Mouse (Mus musculus): ENCODE data around the gene Abhd4. TPM values are rescaled to one million over a fixed set of nuclear protein-coding genes. Genes with fewer than 3 reads are reported as not detected.

Gene Abhd4
- polyA plus RNA-seq, 1 experiment from 2014 or later: 22.6 TPM

- no peak overlapping the region for H3K4me3 ChIP-seq (ENCODE audit: low read depth, low read length)
- no peak for ATAC-seq (ENCODE audit: low read depth)
These were observed 34.1 kb upstream of the Abhd4 start for GRCm38 (mm10) chr14:54219849-54220248.

GRCm38 (mm10) chr14:54220726-54221494 is 33.1 kb upstream of the Abhd4 start:
- 39% methylated on average over 8 of the region's 8 CpGs for WGBS (ENCODE audit: insufficient replicate concordance)
- ATAC-seq (ENCODE audit: low read depth): no peak
- Histone ChIP-seq H3K4me3 (ENCODE audit: low read depth, low read length) (no peak overlapping the region), H3K4me1 (ENCODE audit: control insufficient read depth, low read depth, low read length) (peaks cover 7% of the 10 kb centered on the region), H3K27me3 (ENCODE audit: control insufficient read depth, insufficient read depth, low read depth, low read length) (no peaks in the 10 kb centered on the region), H3K9me3 (replicated peaks; ENCODE audit: control insufficient read depth, low read length) (no peaks in the 10 kb centered on the region), H3K4me2 (ENCODE audit: low read depth, low read length) (no peak overlapping the region), H3K9ac (ENCODE audit: low read depth, low read length) (no peak overlapping the region), H3K36me3 (ENCODE audit: control insufficient read depth, insufficient read depth) (no peaks in the 10 kb centered on the region), H3K27ac (ENCODE audit: low read length) (no peak overlapping the region)

More at GRCm38 (mm10) chr14:54219849-54220248, 34.1 kb upstream of the Abhd4 start:
- Histone ChIP-seq H3K27me3 (ENCODE audit: control insufficient read depth, insufficient read depth, low read depth, low read length) (no peaks in the 10 kb centered on the region), H3K36me3 (ENCODE audit: control insufficient read depth, insufficient read depth) (no peaks in the 10 kb centered on the region), H3K9me3 (replicated peaks; ENCODE audit: control insufficient read depth, low read length) (no peaks in the 10 kb centered on the region), H3K4me1 (ENCODE audit: control insufficient read depth, low read depth, low read length) (peaks cover 7% of the 10 kb centered on the region), H3K4me2 (ENCODE audit: low read depth, low read length) (no peak overlapping the region), H3K9ac (ENCODE audit: low read depth, low read length) (no peak overlapping the region), H3K27ac (ENCODE audit: low read length) (no peak overlapping the region)
- 68% methylated on average over 7 of the region's 7 CpGs for WGBS (ENCODE audit: insufficient replicate concordance)

GRCm38 (mm10) chr14:54221641-54222040 is 32.3 kb upstream of the Abhd4 start:
- no peak overlapping the region for H3K4me2 ChIP-seq (ENCODE audit: low read depth, low read length)
- ATAC-seq (ENCODE audit: low read depth): no peak
- no peak overlapping the region for H3K9ac ChIP-seq (ENCODE audit: low read depth, low read length)
- no peak overlapping the region for H3K27ac ChIP-seq (ENCODE audit: low read length)
- H3K36me3 ChIP-seq (ENCODE audit: control insufficient read depth, insufficient read depth): no peaks in the 10 kb centered on the region
- no peaks in the 10 kb centered on the region for H3K9me3 ChIP-seq (replicated peaks; ENCODE audit: control insufficient read depth, low read length)
- H3K27me3 ChIP-seq (ENCODE audit: control insufficient read depth, insufficient read depth, low read depth, low read length): no peaks in the 10 kb centered on the region
- peaks cover 8% of the 10 kb centered on the region for H3K4me1 ChIP-seq (ENCODE audit: control insufficient read depth, low read depth, low read length)
- no peak overlapping the region for H3K4me3 ChIP-seq (ENCODE audit: low read depth, low read length)
- WGBS (ENCODE audit: insufficient replicate concordance): 84% methylated on average over 6 of the region's 6 CpGs

GRCm38 (mm10) chr14:54222289-54222727 is 31.7 kb upstream of the Abhd4 start:
- WGBS (ENCODE audit: insufficient replicate concordance): 47% methylated on average over 8 of the region's 8 CpGs
- Histone ChIP-seq H3K4me1 (ENCODE audit: control insufficient read depth, low read depth, low read length) (peaks cover 15% of the 10 kb centered on the region), H3K27me3 (ENCODE audit: control insufficient read depth, insufficient read depth, low read depth, low read length) (no peaks in the 10 kb centered on the region), H3K9ac (ENCODE audit: low read depth, low read length) (no peak overlapping the region), H3K9me3 (replicated peaks; ENCODE audit: control insufficient read depth, low read length) (no peaks in the 10 kb centered on the region), H3K4me3 (ENCODE audit: low read depth, low read length) (no peak overlapping the region), H3K36me3 (ENCODE audit: control insufficient read depth, insufficient read depth) (no peaks in the 10 kb centered on the region), H3K4me2 (ENCODE audit: low read depth, low read length) (no peak overlapping the region), H3K27ac (ENCODE audit: low read length) (no peak overlapping the region)
- ATAC-seq (ENCODE audit: low read depth): no peak

GRCm38 (mm10) chr14:54223315-54224063 is 30.5 kb upstream of the Abhd4 start:
- Histone ChIP-seq H3K36me3 (ENCODE audit: control insufficient read depth, insufficient read depth) (no peaks in the 10 kb centered on the region), H3K4me1 (ENCODE audit: control insufficient read depth, low read depth, low read length) (peaks cover 25% of the 10 kb centered on the region), H3K9me3 (replicated peaks; ENCODE audit: control insufficient read depth, low read length) (no peaks in the 10 kb centered on the region), H3K27ac (ENCODE audit: low read length) (no peak overlapping the region), H3K4me2 (ENCODE audit: low read depth, low read length) (no peak overlapping the region), H3K9ac (ENCODE audit: low read depth, low read length) (no peak overlapping the region), H3K27me3 (ENCODE audit: control insufficient read depth, insufficient read depth, low read depth, low read length) (no peaks in the 10 kb centered on the region), H3K4me3 (ENCODE audit: low read depth, low read length) (no peak overlapping the region)
- ATAC-seq (ENCODE audit: low read depth): no peak
- WGBS (ENCODE audit: insufficient replicate concordance): 53% methylated on average over 13 of the region's 13 CpGs

- H3K9me3 ChIP-seq (replicated peaks; ENCODE audit: control insufficient read depth, low read length): no peaks in the 10 kb centered on the region
- no peaks in the 10 kb centered on the region for H3K27me3 ChIP-seq (ENCODE audit: control insufficient read depth, insufficient read depth, low read depth, low read length)
- H3K4me1 ChIP-seq (ENCODE audit: control insufficient read depth, low read depth, low read length): peaks cover 26% of the 10 kb centered on the region
- no peak overlapping the region for H3K9ac ChIP-seq (ENCODE audit: low read depth, low read length)
- H3K27ac ChIP-seq (ENCODE audit: low read length): no peak overlapping the region
- H3K4me2 ChIP-seq (ENCODE audit: low read depth, low read length): no peak overlapping the region
- no peak for ATAC-seq (ENCODE audit: low read depth)
- no peak overlapping the region for H3K4me3 ChIP-seq (ENCODE audit: low read depth, low read length)
- no peaks in the 10 kb centered on the region for H3K36me3 ChIP-seq (ENCODE audit: control insufficient read depth, insufficient read depth)
- 86% methylated on average over 5 of the region's 5 CpGs for WGBS (ENCODE audit: insufficient replicate concordance)
These were observed 29.9 kb upstream of the Abhd4 start for GRCm38 (mm10) chr14:54224064-54224417.

GRCm38 (mm10) chr14:54224484-54225467 is 29.2 kb upstream of the Abhd4 start:
- Histone ChIP-seq H3K36me3 (ENCODE audit: control insufficient read depth, insufficient read depth) (no peaks in the 10 kb centered on the region), H3K4me1 (ENCODE audit: control insufficient read depth, low read depth, low read length) (peaks cover 26% of the 10 kb centered on the region), H3K9ac (ENCODE audit: low read depth, low read length) (no peak overlapping the region), H3K4me3 (ENCODE audit: low read depth, low read length) (no peak overlapping the region), H3K9me3 (replicated peaks; ENCODE audit: control insufficient read depth, low read length) (no peaks in the 10 kb centered on the region), H3K27ac (ENCODE audit: low read length) (no peak overlapping the region), H3K4me2 (ENCODE audit: low read depth, low read length) (no peak overlapping the region), H3K27me3 (ENCODE audit: control insufficient read depth, insufficient read depth, low read depth, low read length) (no peaks in the 10 kb centered on the region)
- 38% methylated on average over 16 of the region's 16 CpGs for WGBS (ENCODE audit: insufficient replicate concordance)
- no peak for ATAC-seq (ENCODE audit: low read depth)

- Histone ChIP-seq H3K36me3 (ENCODE audit: control insufficient read depth, insufficient read depth) (no peaks in the 10 kb centered on the region), H3K9me3 (replicated peaks; ENCODE audit: control insufficient read depth, low read length) (no peaks in the 10 kb centered on the region), H3K4me3 (ENCODE audit: low read depth, low read length) (no peak overlapping the region), H3K9ac (ENCODE audit: low read depth, low read length) (no peak overlapping the region), H3K27me3 (ENCODE audit: control insufficient read depth, insufficient read depth, low read depth, low read length) (no peaks in the 10 kb centered on the region), H3K4me2 (ENCODE audit: low read depth, low read length) (no peak overlapping the region), H3K4me1 (ENCODE audit: control insufficient read depth, low read depth, low read length) (peaks cover 26% of the 10 kb centered on the region), H3K27ac (ENCODE audit: low read length) (no peak overlapping the region)
- no peak for ATAC-seq (ENCODE audit: low read depth)
- WGBS (ENCODE audit: insufficient replicate concordance): 68% methylated on average over 11 of the region's 11 CpGs
These were observed 28.3 kb upstream of the Abhd4 start for GRCm38 (mm10) chr14:54225725-54226124.
